Mouse (Mus musculus) ES-Bruce4 (cell line): ENCODE measurements around the gene Map3k5. TPM values are rescaled to one million over a fixed set of nuclear protein-coding genes. Genes with fewer than 3 reads are reported as not detected.
A peak's percentile ranks its signal among the peaks of the same experiment; 100 is the strongest.

Source experiments
- H3K27ac ChIP-seq: 2 replicates; pipeline ENCODE4 v1.5.1; 2012; ENCODE audit warnings: low read length, inconsistent platforms; ENCODE audit not compliant: insufficient read depth
- H3K27me3 ChIP-seq: 2 replicates; pipeline ENCODE4 v1.6.1; 2012; ENCODE audit warnings: mild to moderate bottlenecking, low read length, inconsistent platforms; ENCODE audit not compliant: control insufficient read depth, poor library complexity, insufficient read depth, severe bottlenecking
- H3K36me3 ChIP-seq: 2 replicates; pipeline ENCODE4 v1.6.1; 2012; ENCODE audit warnings: inconsistent platforms, mild to moderate bottlenecking, low read length, moderate library complexity; ENCODE audit not compliant: control insufficient read depth, poor library complexity, insufficient read depth, severe bottlenecking
- H3K4me1 ChIP-seq: one replicate; pipeline ENCODE4 v1.8.1; 2011; ENCODE audit warnings: low read length; ENCODE audit not compliant: control insufficient read depth, insufficient read depth
- H3K4me3 ChIP-seq: 2 replicates; pipeline ENCODE4 v1.5.1; 2011; ENCODE audit warnings: low read depth, mild to moderate bottlenecking, low read length
- H3K9ac ChIP-seq: 2 replicates; pipeline ENCODE4 v1.6.1; 2012; ENCODE audit warnings: low read depth, mild to moderate bottlenecking, inconsistent platforms; ENCODE audit not compliant: poor library complexity, severe bottlenecking
- H3K9me3 ChIP-seq: replicated peaks from 2 replicates; pipeline ENCODE4 v1.6.1; 2012; ENCODE audit warnings: mild to moderate bottlenecking, low read length, inconsistent platforms; ENCODE audit not compliant: control insufficient read depth, poor library complexity, insufficient read depth, severe bottlenecking
- CTCF ChIP-seq: IDR thresholded peaks from one replicate; pipeline ENCODE4 v1.8.1; 2011; ENCODE audit warnings: low read depth, low read length
- EP300 ChIP-seq: IDR thresholded peaks from 2 replicates; pipeline ENCODE4 v1.6.1; 2011; ENCODE audit warnings: low read depth, low read length; ENCODE audit not compliant: insufficient read depth
- POLR2A ChIP-seq: IDR thresholded peaks from one replicate; pipeline ENCODE4 v1.8.1; 2011; ENCODE audit warnings: low read length; ENCODE audit not compliant: insufficient read depth
- polyA plus RNA-seq: library from polyadenylated mRNA; stranded (reverse); fragments of >200 nt; gene quantifications from 2 replicates; pipeline ENCODE4 v1.2.4, GENCODE M21; 2011; ENCODE audit warnings: low read depth; ENCODE audit not compliant: missing spikeins, insufficient read depth, insufficient read length

The Map3k5 gene
- 9.7 and 10.7 TPM in 2 replicates for polyA plus RNA-seq

GRCm38 (mm10) chr10:19934384-19935294 lies at the start of gene Map3k5:
Gene Map3k5, plus strand, starts transcription at chr10:19934472.
- Histone ChIP-seq H3K36me3 (no peaks in the 10 kb centered on the region), H3K27me3 (peaks cover 3% of the 10 kb centered on the region), H3K4me3 (peak within 1 kb of the TSS; percentile 93), H3K27ac (no peak within 1 kb of the TSS), H3K9me3 (no peaks in the 10 kb centered on the region), H3K4me1 (no peaks in the 10 kb centered on the region), H3K9ac (peak within 1 kb of the TSS; percentile 67)
- TF ChIP-seq POLR2A (no peak), CTCF (no peak), EP300 (no peak)

GRCm38 (mm10) chr10:19886249-19886648 lies 48.0 kb upstream of the Map3k5 start:
- H3K4me3 ChIP-seq, result no peak overlapping the region
- H3K36me3 ChIP-seq, result no peaks in the 10 kb centered on the region; the same call in 1 of the 2 replicates
- TF ChIP-seq EP300 (no peak), POLR2A (no peak), CTCF (no peak)
- H3K27ac ChIP-seq, result no peak overlapping the region
- no peaks in the 10 kb centered on the region for H3K4me1 ChIP-seq
- no peaks in the 10 kb centered on the region for H3K27me3 ChIP-seq
- no peaks in the 10 kb centered on the region for H3K9me3 ChIP-seq
- no peak overlapping the region for H3K9ac ChIP-seq

GRCm38 (mm10) chr10:19889908-19890307 lies 44.4 kb upstream of the Map3k5 start:
- Histone ChIP-seq H3K27me3 (no peaks in the 10 kb centered on the region), H3K4me3 (no peak overlapping the region), H3K9me3 (no peaks in the 10 kb centered on the region), H3K4me1 (no peaks in the 10 kb centered on the region), H3K9ac (no peak overlapping the region), H3K36me3 (no peaks in the 10 kb centered on the region; the same call in none of the 2 replicates), H3K27ac (no peak overlapping the region)
- TF ChIP-seq POLR2A, result no peak
- no peak for TF ChIP-seq CTCF
- TF ChIP-seq EP300, result no peak

- Histone ChIP-seq H3K27me3 (no peaks in the 10 kb centered on the region), H3K36me3 (no peaks in the 10 kb centered on the region; the same call in none of the 2 replicates), H3K4me1 (no peaks in the 10 kb centered on the region), H3K9ac (no peak overlapping the region), H3K27ac (no peak overlapping the region), H3K9me3 (no peaks in the 10 kb centered on the region), H3K4me3 (no peak overlapping the region)
- no peak for TF ChIP-seq EP300
Measured at GRCm38 (mm10) chr10:19891686-19892085, 42.6 kb upstream of the Map3k5 start.

DNA sequence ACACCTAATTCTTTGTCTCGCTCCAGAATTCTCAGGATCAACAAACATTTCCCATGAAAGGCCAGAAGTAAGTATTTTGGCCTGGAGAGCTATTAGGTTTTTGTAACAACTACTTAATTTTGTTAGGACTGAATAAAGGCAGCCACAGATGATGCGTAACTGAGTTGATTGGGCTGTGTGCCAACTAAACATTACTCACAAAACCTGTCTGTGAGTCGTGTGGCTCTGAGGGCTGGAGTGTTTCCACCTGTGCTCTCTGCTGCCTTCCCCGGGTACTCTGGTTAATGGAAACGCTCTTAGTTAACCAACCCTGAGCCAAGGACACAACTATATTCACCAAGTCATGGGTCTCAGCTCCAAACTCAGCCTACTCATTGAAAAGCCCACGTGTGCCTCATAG lies 41.1 kb upstream of the Map3k5 start:
- no peak overlapping the region for H3K4me3 ChIP-seq

GRCm38 (mm10) chr10:19893976-19894375 lies 40.3 kb upstream of the Map3k5 start:
- Histone ChIP-seq H3K27ac (no peak overlapping the region), H3K36me3 (no peaks in the 10 kb centered on the region; the same call in 1 of the 2 replicates), H3K9me3 (no peaks in the 10 kb centered on the region), H3K4me3 (no peak overlapping the region), H3K27me3 (no peaks in the 10 kb centered on the region), H3K4me1 (no peaks in the 10 kb centered on the region), H3K9ac (no peak overlapping the region)
- TF ChIP-seq POLR2A (no peak), EP300 (no peak), CTCF (no peak)

More for the DNA sequence above, 41.1 kb upstream of the Map3k5 start:
- no peaks in the 10 kb centered on the region for H3K27me3 ChIP-seq
- TF ChIP-seq POLR2A (no peak), CTCF (no peak)
- no peaks in the 10 kb centered on the region for H3K4me1 ChIP-seq
- H3K36me3 ChIP-seq, result no peaks in the 10 kb centered on the region; the same call in none of the 2 replicates
- no peak overlapping the region for H3K27ac ChIP-seq
- H3K9me3 ChIP-seq, result no peaks in the 10 kb centered on the region
- no peak overlapping the region for H3K9ac ChIP-seq
